Mouse (Mus musculus) G1E (cell line): ENCODE measurements around the gene Ang4.

Experiments
- CTCF ChIP-seq: IDR thresholded peaks from 2 replicates; pipeline ENCODE4 v1.5.1; 2012; ENCODE audit warnings: low read depth, low read length, inconsistent platforms, mixed read lengths
- GATA1 ChIP-seq: IDR thresholded peaks from 2 replicates; pipeline ENCODE4 v1.6.1; 2012; ENCODE audit warnings: borderline replicate concordance, low read length, inconsistent platforms, mixed read lengths
- GATA2 ChIP-seq: IDR thresholded peaks from 2 replicates; pipeline ENCODE4 v1.6.1; 2012; ENCODE audit warnings: low read depth, low read length, inconsistent platforms, borderline replicate concordance
- TAL1 ChIP-seq: conservative IDR thresholded peaks from 2 replicates; pipeline ENCODE4 v1.6.1; 2012; ENCODE audit warnings: low read depth, low read length, inconsistent platforms, mixed read lengths

DNA sequence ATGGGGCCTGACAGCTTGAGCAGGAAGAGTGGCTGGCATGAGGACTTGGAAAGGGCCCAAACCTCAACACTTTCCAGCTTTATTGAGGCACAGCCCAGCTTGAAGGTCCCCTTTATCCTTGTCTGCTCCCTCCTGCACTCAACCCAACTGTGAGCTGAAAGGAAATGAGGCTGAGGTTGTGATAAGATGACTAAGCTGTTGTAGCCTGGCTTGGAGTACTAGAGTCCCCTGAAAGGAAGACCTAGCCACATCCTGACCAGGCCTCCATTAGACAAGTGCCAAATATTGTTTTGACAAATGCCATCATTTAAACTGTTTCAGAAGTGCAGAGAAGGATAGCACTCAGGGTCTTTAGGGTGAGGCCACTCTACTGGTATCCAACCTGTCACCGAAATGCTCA lies 4.4 kb upstream of the Ang4 start:
- TF ChIP-seq TAL1 (no peak), CTCF (no peak), GATA2 (no peak), GATA1 (no peak)
